ENCODE assay signal across 14 mouse cellular contexts in genomic region chr10:39411857-39412559, GRCm38 (mm10). TPM values are rescaled to one million over a fixed set of nuclear protein-coding genes. Genes with fewer than 3 reads are reported as not detected.
DNase-seq lines count a peak whose midpoint lies in the region; ATAC-seq and TF ChIP-seq lines count a peak whose summit lies in the region.
"Had no signal": no experiment of that assay in that cellular context is flagged by ENCODE, and none has a peak within 500 bp of the region (broad histone marks: within the 10 kb centered on the region; RNA-seq: fewer than 3 reads in every experiment).

No protein-coding gene starts in this region.

- H3K27me3 ChIP-seq in hindbrain, embryonic 15.5 days: no peaks in the 10 kb centered on the region
- H3K27me3 ChIP-seq in hindbrain, embryonic 13.5 days: no peaks in the 10 kb centered on the region
- no peaks in the 10 kb centered on the region for H3K27me3 ChIP-seq in MEL (ENCODE audit: control insufficient read depth in 1 of 2, insufficient read depth in 2 of 2, low read length in 2 of 2)
- H3K27me3 ChIP-seq in liver, embryonic 14.5 days (ENCODE audit: control insufficient read depth, insufficient read depth, low read length): no peaks in the 10 kb centered on the region
- H3K27me3 ChIP-seq in thymus, adult 2 months (ENCODE audit: control insufficient read depth, insufficient read depth, low read length): no peaks in the 10 kb centered on the region
- H3K27me3 ChIP-seq: embryonic facial prominence, embryonic 13.5 days; limb, embryonic 13.5 days; midbrain, embryonic 12.5 days had no signal

- H3K9me3 ChIP-seq in hindbrain, embryonic 15.5 days: no peaks in the 10 kb centered on the region
- no peaks in the 10 kb centered on the region for H3K9me3 ChIP-seq in hindbrain, embryonic 13.5 days
- H3K9me3 ChIP-seq in MEL (replicated peaks; ENCODE audit: insufficient read depth, low read length): no peaks in the 10 kb centered on the region
- no peaks in the 10 kb centered on the region for H3K9me3 ChIP-seq in liver, embryonic 14.5 days (ENCODE audit: control insufficient read depth, low read length)
- H3K9me3 ChIP-seq: embryonic facial prominence, embryonic 13.5 days; limb, embryonic 13.5 days; midbrain, embryonic 12.5 days had no signal

- H3K36me3 ChIP-seq in hindbrain, embryonic 15.5 days: no peaks in the 10 kb centered on the region
- H3K36me3 ChIP-seq in hindbrain, embryonic 13.5 days: peaks cover 4% of the 10 kb centered on the region; the same call in 1 of the 2 replicates
- H3K36me3 ChIP-seq in MEL (ENCODE audit: control insufficient read depth in 1 of 2, insufficient read depth in 2 of 2, low read length in 2 of 2): no peaks in the 10 kb centered on the region
- H3K36me3 ChIP-seq in liver, embryonic 14.5 days (replicated peaks; ENCODE audit: control insufficient read depth, insufficient read depth, low read depth): no peaks in the 10 kb centered on the region
- no peaks in the 10 kb centered on the region for H3K36me3 ChIP-seq in thymus, adult 2 months (ENCODE audit: control insufficient read depth, insufficient read depth, low read length)
- H3K36me3 ChIP-seq: embryonic facial prominence, embryonic 13.5 days; limb, embryonic 13.5 days; midbrain, embryonic 12.5 days had no signal

- H3K9ac ChIP-seq in hindbrain, embryonic 15.5 days: no peak overlapping the region
- no peak overlapping the region for H3K9ac ChIP-seq in hindbrain, embryonic 13.5 days
- H3K9ac ChIP-seq in MEL (ENCODE audit: control insufficient read depth, low read depth, low read length, poor library complexity, severe bottlenecking): no peak overlapping the region
- no peak overlapping the region for H3K9ac ChIP-seq in liver, embryonic 14.5 days (replicated peaks)
- H3K9ac ChIP-seq: embryonic facial prominence, embryonic 13.5 days; limb, embryonic 13.5 days; midbrain, embryonic 12.5 days had no signal

- 71% methylated on average over 8 of the region's 8 CpGs for WGBS in hindbrain, embryonic 15.5 days
- WGBS in hindbrain, embryonic 13.5 days: 75% methylated on average over 8 of the region's 8 CpGs
- WGBS in liver, embryonic 14.5 days (ENCODE audit: insufficient replicate concordance): 32% methylated on average over 8 of the region's 8 CpGs
- WGBS in thymus, adult 2 months: 68% methylated on average over 8 of the region's 8 CpGs

- TF ChIP-seq CTCF in MEL (IDR thresholded peaks at IDR 0.05 in 2 of 3, conservative IDR thresholded peaks at IDR 0.05 in 1 of 3; ENCODE audit: control insufficient read depth in 1 of 3, insufficient read depth in 1 of 3, low read depth in 2 of 3, low read length in 3 of 3, poor library complexity in 1 of 3, severe bottlenecking in 1 of 3): no peak
- TF ChIP-seq CTCF in liver, embryonic 14.5 days (IDR thresholded peaks at IDR 0.05; ENCODE audit: low read depth): no peak
- no peak for TF ChIP-seq CTCF in thymus, adult 2 months (IDR thresholded peaks at IDR 0.05; ENCODE audit: borderline replicate concordance, control insufficient read depth, extremely low read depth, insufficient read depth, low read length, poor library complexity)

- H3K4me2 ChIP-seq in hindbrain, embryonic 15.5 days: no peak overlapping the region
- H3K4me2 ChIP-seq in hindbrain, embryonic 13.5 days: no peak overlapping the region
- H3K4me2 ChIP-seq in liver, embryonic 14.5 days (ENCODE audit: low read depth): no peak overlapping the region
- H3K4me2 ChIP-seq: embryonic facial prominence, embryonic 13.5 days; limb, embryonic 13.5 days; midbrain, embryonic 12.5 days had no signal

- no peak for TF ChIP-seq EP300 in MEL (IDR thresholded peaks at IDR 0.05; ENCODE audit: low read depth in 1 of 2, low read length in 2 of 2)
- TF ChIP-seq EP300 in liver, embryonic 14.5 days (IDR thresholded peaks at IDR 0.05; ENCODE audit: low read depth): no peak

- no peak for TF ChIP-seq POLR2A in MEL (IDR thresholded peaks at IDR 0.05; ENCODE audit: control insufficient read depth in 1 of 2, insufficient read depth in 1 of 2, low read depth in 1 of 2, low read length in 2 of 2, poor library complexity in 1 of 2)
- no peak for TF ChIP-seq POLR2A in thymus, adult 2 months (IDR thresholded peaks at IDR 0.05; ENCODE audit: control insufficient read depth, extremely low read depth, insufficient read depth, low read length, poor library complexity)

- H3K27ac ChIP-seq in hindbrain, embryonic 15.5 days (replicated peaks): 0 out of 2 replicates have a peak overlapping the region, but pooled peaks have one; percentile 4
- H3K27ac ChIP-seq in hindbrain, embryonic 13.5 days: no peak overlapping the region
- no peak overlapping the region for H3K27ac ChIP-seq in MEL (ENCODE audit: control insufficient read depth, low read depth, low read length)
- no peak overlapping the region for H3K27ac ChIP-seq in liver, embryonic 14.5 days
- H3K27ac ChIP-seq in thymus, adult 2 months (ENCODE audit: control insufficient read depth, insufficient read depth, low read length): no peak overlapping the region
- H3K27ac ChIP-seq: embryonic facial prominence, embryonic 13.5 days; limb, embryonic 13.5 days; midbrain, embryonic 12.5 days had no signal

- no peak overlapping the region for H3K4me3 ChIP-seq in hindbrain, embryonic 15.5 days
- H3K4me3 ChIP-seq in hindbrain, embryonic 13.5 days: no peak overlapping the region
- H3K4me3 ChIP-seq in MEL (ENCODE audit: control insufficient read depth in 1 of 2, insufficient read depth in 1 of 2, low read depth in 2 of 2, low read length in 2 of 2): no peak overlapping the region
- no peak overlapping the region for H3K4me3 ChIP-seq in liver, embryonic 14.5 days (ENCODE audit: insufficient read depth in 1 of 2, low read depth in 2 of 2, low read length in 2 of 2)
- H3K4me3 ChIP-seq in thymus, adult 2 months (ENCODE audit: control insufficient read depth, insufficient read depth, low read length): no peak overlapping the region
- H3K4me3 ChIP-seq: embryonic facial prominence, embryonic 13.5 days; limb, embryonic 13.5 days; midbrain, embryonic 12.5 days had no signal

- DNase-seq in CD4-positive, CD25-positive, alpha-beta regulatory T cell, adult 2 months (ENCODE audit: low read depth, low spot score): peak; percentile 41
- no peak for DNase-seq in MEL (ENCODE audit: low read depth, low spot score)
- no peak for DNase-seq in liver, embryonic 14.5 days (ENCODE audit: low read depth in 3 of 3, low spot score in 3 of 3)
- DNase-seq in thymus, adult 2 months: no peak
- no peak for DNase-seq in layer of hippocampus, adult 9-10 months (ENCODE audit: low spot score)
- DNase-seq: cerebellum, adult 11 months; heart, postnatal 36 days; thymus, adult 18-20 months had no signal

- H3K4me1 ChIP-seq in hindbrain, embryonic 15.5 days (replicated peaks): peaks cover 41% of the 10 kb centered on the region
- peaks cover 64% of the 10 kb centered on the region for H3K4me1 ChIP-seq in hindbrain, embryonic 13.5 days (replicated peaks)
- peaks cover 0 to 4% of the 10 kb centered on the region in 2 experiments; a peak in 1 of 4 replicates for H3K4me1 ChIP-seq in MEL (ENCODE audit: control insufficient read depth in 1 of 2, insufficient read depth in 2 of 2, low read length in 2 of 2)
- peaks cover 0 to 17% of the 10 kb centered on the region in 2 experiments; a peak in 2 of 4 replicates for H3K4me1 ChIP-seq in liver, embryonic 14.5 days (replicated peaks; ENCODE audit: control insufficient read depth in 2 of 2, insufficient read depth in 2 of 2, low read length in 1 of 2)
- peaks cover 15% of the 10 kb centered on the region for H3K4me1 ChIP-seq in thymus, adult 2 months (replicated peaks; ENCODE audit: control insufficient read depth, insufficient read depth, low read length)

- no peaks in the 10 kb centered on the region for H3K79me2 ChIP-seq in MEL (ENCODE audit: control insufficient read depth, insufficient read depth, low read length, poor library complexity)

- no peak for TF ChIP-seq RAD21 in MEL (IDR thresholded peaks at IDR 0.05; ENCODE audit: low read depth, low read length)

- ATAC-seq in CD4-positive, CD25-positive, alpha-beta regulatory T cell, adult 4 months: no peak
- no peak for ATAC-seq in hindbrain, embryonic 15.5 days (ENCODE audit: low FRiP score, low read depth)
- no peak; the same call in 1 of the 2 replicates for ATAC-seq in hindbrain, embryonic 13.5 days (ENCODE audit: low FRiP score)
- ATAC-seq in liver, embryonic 14.5 days (ENCODE audit: insufficient read depth): peak; percentile 45; the same call in 1 of the 2 replicates

TF ChIP-seq in MEL, 35 proteins besides CTCF, POLR2A, EP300 and RAD21:
- TF ChIP-seq SIN3A (IDR thresholded peaks at IDR 0.05; ENCODE audit: low read length) (no peak), MAFK (IDR thresholded peaks at IDR 0.05; ENCODE audit: borderline replicate concordance, low read depth, low read length) (0 out of 2 replicates have a peak, but pooled peaks have one; percentile 22)

RNA-seq across cellular contexts. Expression of gene Fyn, which starts 43.4 kb away (rescaled TPM):
- polyA plus RNA-seq in CD4-positive, CD25-positive, alpha-beta regulatory T cell, adult 4 months (2017; shearing (Covaris generic)): 100 to 1,000 TPM in 1 of 2 experiments, 10 to 100 TPM in 1; 71.9 to 106 TPM
- 72.7 and 79.1 TPM in 2 replicates for polyA plus RNA-seq in hindbrain, embryonic 15.5 days (2015; fragmentation: Nextera tagmentation; extraction: Ambion mirVana)
- 68.3 and 71.0 TPM in 2 replicates for polyA plus RNA-seq in hindbrain, embryonic 13.5 days (2015; fragmentation: Nextera tagmentation; extraction: Ambion mirVana)
- not detected in 2 replicates for total RNA-seq in MEL (2012; rRNA removed)
- under 1 TPM in 1 of 2 experiments, not detected in 1; 0.03 TPM for polyA plus RNA-seq in MEL (2012; ENCODE audit: insufficient read depth in 1 of 2, insufficient read length in 2 of 2, low read depth in 1 of 2, low replicate concordance in 2 of 2, missing spikeins in 1 of 2)
- 8.4 and 9.8 TPM in 2 replicates for polyA plus RNA-seq in liver, embryonic 14.5 days (2012; rRNA removed)
- 8.2 and 9.1 TPM in 2 replicates for polyA plus RNA-seq in liver, embryonic 14.5 days (2014; fragmentation: Nextera tagmentation; extraction: Ambion mirVana)
- polyA plus RNA-seq in thymus, adult 2 months (2012; rRNA removed): 74.6 and 76.1 TPM in 2 replicates

Comparison
In these comparisons a context has a peak if more than half of its experiments do, and no peak if none do; other contexts are left out.
1. RNA of gene Fyn, which starts 43.4 kb away (polyA plus RNA-seq): 71.9 to 106 TPM in CD4-positive, CD25-positive, alpha-beta regulatory T cell, adult 4 months, 72.7 to 79.1 TPM in hindbrain, embryonic 15.5 days, 74.6 to 76.1 TPM in thymus, adult 2 months, 68.3 to 71.0 TPM in hindbrain, embryonic 13.5 days and 8.2 to 9.8 TPM in liver, embryonic 14.5 days; 0.03 TPM in MEL; every median in the first group is over 4 times any median in the second.